Mouse (Mus musculus): ENCODE data around the gene Mmgt2.
A peak's percentile ranks its signal among the peaks of the same experiment; 100 is the strongest.

Mmgt2 gene

DNA sequence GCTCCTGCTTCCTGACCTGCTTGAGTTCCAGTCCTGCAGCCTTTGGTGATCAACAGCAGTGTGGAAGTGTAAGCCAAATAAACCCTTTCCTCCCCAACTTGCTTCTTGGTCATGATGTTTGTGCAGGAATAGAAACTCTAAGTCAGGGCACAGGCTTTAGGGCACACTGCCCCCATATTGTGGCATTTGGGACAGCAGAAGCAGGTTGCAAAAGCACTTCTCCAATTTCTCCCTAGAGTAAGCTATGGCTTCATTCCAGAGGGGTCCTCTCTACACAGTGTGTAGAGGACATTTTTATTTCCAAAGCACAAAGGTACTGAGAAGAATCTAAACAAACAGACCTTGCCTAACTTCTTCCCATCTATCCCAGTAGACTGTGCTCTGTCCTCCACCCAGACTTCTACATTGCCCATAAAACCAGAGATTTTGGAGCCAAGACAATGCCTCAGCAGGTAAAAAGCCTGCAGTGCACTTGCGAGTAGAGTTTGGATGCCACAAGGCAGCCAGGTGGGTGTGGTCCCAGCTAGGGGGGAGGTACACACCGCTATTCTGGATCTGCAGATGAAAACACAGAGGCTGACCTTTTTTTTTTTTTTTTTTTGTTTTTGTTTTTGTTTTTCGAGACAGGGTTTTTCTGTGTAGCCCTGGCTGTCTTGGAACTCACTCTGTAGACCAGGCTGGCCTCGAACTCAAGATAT, 26.7 kb upstream of the Mmgt2 start:
- DNase-seq (ENCODE audit: low read depth, low spot score): peak; percentile 59

- DNase-seq (ENCODE audit: low read depth, low spot score): no peak
Measured at GRCm38 (mm10) chr11:62622850-62623249, 25.6 kb upstream of the Mmgt2 start.

DNA sequence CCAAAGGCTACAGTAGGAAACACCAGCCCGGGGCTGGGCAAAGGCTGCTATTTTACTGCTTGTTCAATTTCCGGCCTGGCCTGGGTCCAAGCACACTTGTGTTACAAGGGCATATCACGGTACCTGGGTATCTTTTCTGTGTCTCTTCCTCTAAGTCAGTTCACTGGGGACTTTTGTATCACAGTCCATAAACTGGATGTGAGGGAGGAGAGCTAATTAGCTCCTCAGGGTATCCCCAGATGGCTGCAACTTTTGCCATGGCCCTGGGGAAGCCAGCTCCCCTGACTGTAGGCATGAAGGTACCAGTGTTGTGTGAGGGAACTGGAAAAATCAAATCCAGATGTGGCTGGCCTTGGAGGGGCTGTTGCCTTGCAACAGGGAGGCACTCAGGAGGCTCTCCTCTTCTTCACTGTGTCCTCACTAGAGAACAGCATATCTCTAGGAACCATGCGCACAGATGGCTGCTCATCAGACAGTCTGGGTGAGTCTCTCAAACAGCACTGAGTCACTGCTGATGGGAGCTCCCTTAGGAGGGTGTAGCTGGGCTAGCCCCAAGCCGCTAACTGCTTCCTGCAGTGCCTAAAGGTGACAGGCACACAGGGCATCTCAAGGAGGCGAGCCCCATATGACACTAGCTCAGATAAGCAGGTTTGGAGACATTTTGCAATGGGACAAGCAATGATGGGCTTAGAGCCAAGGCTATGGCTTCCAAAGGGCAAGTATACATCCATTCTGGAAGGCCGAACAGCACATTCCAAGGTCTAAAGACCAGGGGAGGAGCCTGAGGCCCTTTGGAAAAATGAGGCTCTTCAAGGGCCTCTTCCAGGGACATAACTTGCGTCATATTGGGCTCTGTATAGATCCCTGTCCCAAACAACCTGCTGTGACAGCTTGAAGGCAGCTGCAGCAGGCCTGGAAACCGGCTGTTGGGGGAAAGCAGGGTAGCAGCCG, 23.8 kb upstream of the Mmgt2 start:
- no peak for DNase-seq (ENCODE audit: low read depth, low spot score)

DNA sequence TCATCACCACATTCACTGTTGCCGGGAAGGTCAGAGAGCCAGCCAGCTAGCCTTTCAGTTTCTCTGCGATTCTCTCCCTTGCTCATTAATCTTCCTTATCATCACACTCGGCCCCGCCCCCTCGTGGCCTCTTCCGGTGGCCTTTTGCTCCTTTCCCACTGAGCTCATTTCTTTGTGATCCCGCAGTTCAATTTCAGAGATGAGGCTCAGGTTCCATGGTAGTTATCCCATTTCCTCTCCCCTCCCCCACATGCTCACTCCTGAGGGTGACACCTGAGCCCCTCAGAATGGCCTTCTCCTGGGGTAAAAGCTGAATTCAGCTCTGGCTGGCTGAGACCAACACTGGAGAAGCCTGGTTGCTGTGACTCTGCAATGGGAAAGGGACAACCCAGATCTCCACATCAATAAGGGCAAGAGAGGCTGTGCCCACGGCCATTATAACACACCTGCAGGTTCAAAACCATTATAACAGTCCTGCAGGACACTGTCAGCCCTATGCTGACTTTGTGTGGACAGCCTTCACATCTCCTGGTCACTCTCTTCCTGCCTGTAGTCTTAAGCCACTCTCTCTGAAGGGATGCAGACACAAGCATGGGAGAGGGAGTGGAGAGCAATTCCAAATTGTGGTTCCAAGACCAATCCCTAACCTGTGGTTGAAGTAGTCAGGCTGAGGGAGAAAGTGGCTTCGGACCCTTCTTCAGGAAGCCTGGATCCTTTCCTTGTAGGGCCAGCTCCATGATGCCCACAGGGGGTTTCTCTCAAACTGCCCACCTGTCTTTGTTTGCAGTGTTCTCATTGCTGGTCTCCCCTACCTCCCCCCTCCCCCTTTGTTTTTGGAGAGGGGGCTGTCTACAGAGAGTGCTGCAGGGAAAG, 18.9 kb upstream of the Mmgt2 start:
- DNase-seq (ENCODE audit: low read depth, low spot score): peak; percentile 58

GRCm38 (mm10) chr11:62630225-62630821, 18.1 kb upstream of the Mmgt2 start:
- peak; percentile 61 for DNase-seq (ENCODE audit: low read depth, low spot score)

DNA sequence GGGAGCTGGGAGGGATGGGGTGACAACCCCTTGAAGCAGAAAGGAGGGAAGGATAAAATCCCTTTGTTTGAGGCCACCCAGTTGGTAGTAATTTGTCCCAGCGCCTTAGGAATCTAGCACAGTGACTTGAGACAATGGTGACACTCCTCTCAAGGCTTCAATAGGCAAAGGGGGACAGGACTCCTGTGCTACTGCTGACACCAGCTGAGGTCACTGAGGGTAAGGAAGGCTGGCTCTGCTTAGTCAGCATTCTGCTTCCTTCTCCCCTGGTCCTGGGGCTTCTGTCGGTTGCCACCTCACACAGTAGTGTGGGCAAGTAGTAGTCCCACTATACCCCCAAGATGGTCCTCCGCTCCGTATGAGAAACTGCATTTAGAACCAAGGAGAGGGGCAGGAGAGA, 17.3 kb upstream of the Mmgt2 start:
- DNase-seq (ENCODE audit: low read depth, low spot score): no peak

- no peak for DNase-seq (ENCODE audit: low read depth, low spot score)
Measured at GRCm38 (mm10) chr11:62635406-62635805, 13.1 kb upstream of the Mmgt2 start.

DNA sequence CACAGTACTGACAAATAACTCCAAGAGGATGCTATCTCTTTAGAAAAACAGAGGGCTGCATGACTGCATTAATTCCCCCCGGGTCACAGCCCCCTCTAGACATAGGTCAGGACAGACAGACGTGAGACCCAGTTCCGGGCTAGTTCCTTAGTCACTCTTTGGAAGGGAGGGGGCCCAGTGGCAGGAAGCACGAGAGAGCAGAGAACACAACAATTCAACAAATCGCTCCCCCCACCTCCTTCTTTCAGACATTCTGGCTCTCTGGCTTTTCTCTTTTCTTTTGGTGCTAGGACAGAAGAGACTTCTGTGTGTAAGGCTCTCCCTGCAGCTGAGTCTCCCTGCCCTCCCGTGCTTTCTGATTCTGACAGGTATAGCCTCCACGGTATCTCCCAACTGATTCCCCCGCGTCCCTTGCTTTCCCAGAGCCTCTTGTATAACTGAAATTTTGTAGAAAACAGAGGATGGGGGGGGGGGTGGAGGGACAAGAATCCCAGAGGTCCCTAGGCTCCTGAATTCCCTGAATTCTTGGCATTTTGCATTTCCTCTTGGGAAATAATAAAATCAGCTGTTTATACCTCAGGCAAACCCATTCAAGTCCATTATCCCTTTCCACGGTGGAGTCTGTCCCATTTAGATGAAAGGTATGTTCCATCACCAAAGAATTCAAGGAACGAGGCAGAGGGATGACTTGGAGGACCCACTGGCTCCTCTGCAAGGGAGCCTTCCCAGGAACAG, 12.2 kb upstream of the Mmgt2 start:
- peak; percentile 51 for DNase-seq (ENCODE audit: low read depth, low spot score)

DNA sequence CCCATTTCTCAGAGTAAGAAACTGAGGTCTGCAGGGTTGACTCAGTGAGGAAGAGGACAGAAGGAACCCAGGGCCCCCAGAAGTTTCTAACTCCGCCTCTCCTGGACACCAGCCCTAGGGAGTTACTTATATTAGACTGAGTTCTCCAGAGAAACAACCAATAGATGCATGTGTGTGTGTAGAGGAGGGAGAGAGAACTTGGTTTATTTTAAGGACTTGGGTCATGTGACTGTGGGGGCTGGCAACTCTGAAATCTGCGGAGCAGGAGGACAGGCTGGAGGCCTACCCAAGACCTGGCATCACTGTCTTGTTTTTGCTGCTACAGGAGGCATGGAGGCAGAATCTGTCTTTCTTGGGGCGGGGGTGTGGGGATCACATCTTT, 11.6 kb upstream of the Mmgt2 start:
- no peak for DNase-seq (ENCODE audit: low read depth, low spot score)

GRCm38 (mm10) chr11:62637401-62637800, 11.1 kb upstream of the Mmgt2 start:
- DNase-seq (ENCODE audit: low read depth, low spot score): no peak

DNA sequence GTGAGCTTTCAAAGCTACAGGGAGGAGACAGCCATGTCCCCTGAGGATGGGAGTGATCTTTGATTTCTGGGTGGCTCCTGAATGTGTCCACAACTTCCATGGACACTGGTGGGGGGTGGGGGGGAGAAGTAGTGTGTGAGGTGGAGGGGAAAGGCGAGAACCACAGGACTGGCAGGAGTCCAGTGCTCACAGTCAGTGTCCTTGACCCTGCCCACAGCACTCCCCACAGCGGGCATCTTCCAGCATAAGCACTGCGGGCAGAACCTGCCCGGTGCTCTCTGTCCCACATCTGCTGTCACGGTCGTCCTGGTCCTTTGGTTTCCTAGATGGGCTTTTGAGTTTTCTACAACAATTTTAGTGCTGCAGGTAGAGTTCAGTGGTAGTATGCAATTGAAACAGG, 10.7 kb upstream of the Mmgt2 start:
- no peak for DNase-seq (ENCODE audit: low read depth, low spot score)

DNA sequence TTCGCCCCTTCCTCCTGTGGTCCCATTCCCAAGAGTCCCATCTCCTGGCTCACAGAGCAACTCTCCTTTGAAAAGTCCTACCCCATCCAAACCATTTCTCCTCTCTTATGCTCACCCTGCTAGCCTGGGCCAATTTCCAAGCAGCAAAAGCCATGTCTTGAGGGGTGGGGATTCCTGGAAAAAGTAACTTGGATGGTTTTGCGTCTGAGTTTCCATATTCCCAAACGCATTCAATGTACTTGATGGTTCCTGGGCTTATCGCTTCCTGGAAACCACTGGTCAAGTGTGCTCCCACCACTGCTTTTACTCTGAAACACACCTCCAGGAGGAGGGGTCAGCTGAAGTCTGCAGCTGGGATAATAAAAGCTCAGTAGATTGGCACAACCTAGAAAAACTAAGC, 10.1 kb upstream of the Mmgt2 start:
- no peak for DNase-seq (ENCODE audit: low read depth, low spot score)

GRCm38 (mm10) chr11:62640378-62640777, 8.1 kb upstream of the Mmgt2 start:
- no peak for DNase-seq (ENCODE audit: low read depth, low spot score)

GRCm38 (mm10) chr11:62642023-62642844, 6.2 kb upstream of the Mmgt2 start:
- no peak for DNase-seq (ENCODE audit: low read depth, low spot score)

- no peak for DNase-seq (ENCODE audit: low read depth, low spot score)
Measured at GRCm38 (mm10) chr11:62643011-62643631, 5.3 kb upstream of the Mmgt2 start.

- peak; percentile 26 for DNase-seq (ENCODE audit: low read depth, low spot score)
Measured at GRCm38 (mm10) chr11:62643681-62644363, 4.6 kb upstream of the Mmgt2 start.

GRCm38 (mm10) chr11:62644602-62645336, 3.7 kb upstream of the Mmgt2 start:
- DNase-seq (ENCODE audit: low read depth, low spot score): peak; percentile 69

DNA sequence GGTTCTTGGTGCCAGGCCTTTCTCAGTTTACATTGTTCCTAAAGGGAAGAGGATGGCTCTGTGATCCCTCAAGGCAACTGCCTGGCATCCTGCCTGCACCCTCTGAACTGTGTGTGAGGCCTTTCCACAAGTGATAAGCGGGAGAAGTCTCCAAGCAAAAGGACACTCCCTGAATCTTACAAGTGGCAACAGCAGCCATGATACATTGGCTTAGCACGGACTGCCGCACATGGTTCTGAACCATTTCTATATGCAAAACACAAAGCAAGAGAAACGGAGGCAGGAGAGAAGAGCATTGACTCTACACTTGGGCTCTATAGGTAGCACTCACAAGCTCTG, 3.2 kb upstream of the Mmgt2 start:
- no peak for DNase-seq (ENCODE audit: low read depth, low spot score)
